Mouse (Mus musculus) CH12.LX (cell line): ENCODE results near the gene Slfn2. TPM values are rescaled to one million over a fixed set of nuclear protein-coding genes. Genes with fewer than 3 reads are reported as not detected.

Experiments used
- CTCF ChIP-seq, 2 experiments: IDR thresholded peaks in 1 of 2; conservative IDR thresholded peaks in 1 of 2; 2 replicates each; pipeline ENCODE4 v1.5.1; 2011 to 2012; ENCODE audit warnings: low read depth in 2 of 2, low read length in 2 of 2, improper control_type of control experiment in 1 of 2, inconsistent platforms in 1 of 2, mild to moderate bottlenecking in 1 of 2, moderate library complexity in 1 of 2
- MEF2A ChIP-seq: IDR thresholded peaks from 2 replicates; pipeline ENCODE4 v1.6.1; 2014; ENCODE audit warnings: low read depth, mild to moderate bottlenecking, inconsistent platforms, low read length, improper control_type of control experiment, borderline replicate concordance
- MXI1 ChIP-seq: IDR thresholded peaks from 2 replicates; pipeline ENCODE4 v1.6.1; 2011; ENCODE audit warnings: mild to moderate bottlenecking, low read depth, low read length, improper control_type of control experiment
- NELFE ChIP-seq: IDR thresholded peaks from 2 replicates; pipeline ENCODE4 v1.6.1; 2011; ENCODE audit warnings: low read depth, low read length, improper control_type of control experiment
- PAX5 ChIP-seq: IDR thresholded peaks from 2 replicates; pipeline ENCODE4 v1.6.1; 2012; ENCODE audit warnings: low read length, inconsistent platforms, mixed read lengths
- TCF12 ChIP-seq: IDR thresholded peaks from 2 replicates; pipeline ENCODE4 v1.6.1; 2014; ENCODE audit warnings: low read depth, mild to moderate bottlenecking, inconsistent platforms, low read length, improper control_type of control experiment
- USF1 ChIP-seq: IDR thresholded peaks from 2 replicates; pipeline ENCODE4 v1.6.1; 2014; ENCODE audit warnings: low read depth, mild to moderate bottlenecking, inconsistent platforms, low read length, improper control_type of control experiment
- USF2 ChIP-seq: conservative IDR thresholded peaks from 2 replicates; pipeline ENCODE4 v1.6.1; 2011; ENCODE audit warnings: low read depth, low read length, improper control_type of control experiment
- ZKSCAN1 ChIP-seq: IDR thresholded peaks from 2 replicates; pipeline ENCODE4 v1.6.1; 2012; ENCODE audit warnings: low read depth, inconsistent platforms, low read length, improper control_type of control experiment, borderline replicate concordance
- ZNF384 ChIP-seq: IDR thresholded peaks from 2 replicates; pipeline ENCODE4 v1.6.1; 2012; ENCODE audit warnings: low read depth, low read length, improper control_type of control experiment, inconsistent platforms
- polyA plus RNA-seq: library from polyadenylated mRNA; unstranded; fragments of >175 nt; gene quantifications from 2 replicates; pipeline ENCODE4 v1.2.1, GENCODE M21; 2012; ENCODE audit warnings: low read depth; ENCODE audit not compliant: insufficient read length
- total RNA-seq, 2 experiments: library from RNA; depleted of rRNA; stranded (reverse); fragments of 300-350 nt in 1 of 2; fragments of >200 nt in 1 of 2; gene quantifications; 2 replicates each; pipeline ENCODE4 v1.2.3; 2012 to 2014

The Slfn2 gene
- total and polyA plus RNA-seq, 3 experiments, result 112 to 241 (median 209) TPM

GRCm38 (mm10) chr11:83118056-83118455 is 53.1 kb downstream of the Slfn2 start (continued):
- TF ChIP-seq NELFE (no peak), USF2 (no peak), MXI1 (peak; percentile 36; the same call in 1 of the 2 replicates), USF1 (no peak), ZNF384 (no peak), CTCF (conservative IDR thresholded peaks at IDR 0.05 in 1 of 2, IDR thresholded peaks at IDR 0.05 in 1 of 2; ENCODE audit: low read depth in 2 of 2, low read length in 2 of 2) (no peak), TCF12 (0 out of 2 replicates have a peak, but pooled peaks have one; percentile 35), MEF2A (no peak), PAX5 (no peak), ZKSCAN1 (no peak)

Other genes with a start within 250 kb of the Slfn2 start
- 14.8 and 16.5 TPM in 2 replicates for gene Rffl, start 193.9 kb upstream of the Slfn2 start, total RNA-seq (2012; rRNA removed)
- gene Rffl, start 193.9 kb upstream of the Slfn2 start, total RNA-seq (2014; rRNA removed), result 1.2 and 1.5 TPM in 2 replicates
- 3.0 TPM in 2 replicates for gene Rffl, start 193.9 kb upstream of the Slfn2 start, polyA plus RNA-seq
- gene Rad51d, start 174.5 kb upstream of the Slfn2 start, total RNA-seq (2012; rRNA removed), result 27.2 and 35.5 TPM in 2 replicates
- 15.0 and 15.7 TPM in 2 replicates for gene Rad51d, start 174.5 kb upstream of the Slfn2 start, total RNA-seq (2014; rRNA removed)
- gene Rad51d, start 174.5 kb upstream of the Slfn2 start, polyA plus RNA-seq, result 27.6 and 33.3 TPM in 2 replicates
- gene Fndc8, start 173.0 kb upstream of the Slfn2 start, total RNA-seq (2012; rRNA removed), result 0.08 TPM in 1 of 2 replicates, not detected in the other
- not detected in 2 replicates for gene Fndc8, start 173.0 kb upstream of the Slfn2 start, total RNA-seq (2014; rRNA removed)
- 0.22 and 0.36 TPM in 2 replicates for gene Fndc8, start 173.0 kb upstream of the Slfn2 start, polyA plus RNA-seq
- gene Nle1, start 156.7 kb upstream of the Slfn2 start, total RNA-seq (2012; rRNA removed), result 69.1 and 80.0 TPM in 2 replicates
- 54.4 and 54.9 TPM in 2 replicates for gene Nle1, start 156.7 kb upstream of the Slfn2 start, total RNA-seq (2014; rRNA removed)
- gene Nle1, start 156.7 kb upstream of the Slfn2 start, polyA plus RNA-seq, result 107 and 135 TPM in 2 replicates
- 0.08 TPM in 1 of 2 replicates, not detected in the other for gene Unc45b, start 154.6 kb upstream of the Slfn2 start, total RNA-seq (2012; rRNA removed)
- gene Unc45b, start 154.6 kb upstream of the Slfn2 start, total RNA-seq (2014; rRNA removed), result 0.08 TPM in 1 of 2 replicates, not detected in the other
- gene Unc45b, start 154.6 kb upstream of the Slfn2 start, polyA plus RNA-seq, result 0.19 and 0.26 TPM in 2 replicates
- gene Slfn5, start 113.8 kb upstream of the Slfn2 start, total RNA-seq (2012; rRNA removed), result 0.17 and 0.67 TPM in 2 replicates
- gene Slfn5, start 113.8 kb upstream of the Slfn2 start, total RNA-seq (2014; rRNA removed), result 0.04 and 0.07 TPM in 2 replicates
- 0.07 and 0.11 TPM in 2 replicates for gene Slfn5, start 113.8 kb upstream of the Slfn2 start, polyA plus RNA-seq
- gene Slfn9, start 73.3 kb upstream of the Slfn2 start, total RNA-seq (2012; rRNA removed), result 6.7 and 8.5 TPM in 2 replicates
- 6.3 and 6.4 TPM in 2 replicates for gene Slfn9, start 73.3 kb upstream of the Slfn2 start, total RNA-seq (2014; rRNA removed)
- gene Slfn9, start 73.3 kb upstream of the Slfn2 start, polyA plus RNA-seq, result 11.5 and 12.4 TPM in 2 replicates
- gene Slfn8, start 44.3 kb upstream of the Slfn2 start, total RNA-seq (2012; rRNA removed), result 6.3 and 7.7 TPM in 2 replicates
- 3.3 and 3.4 TPM in 2 replicates for gene Slfn8, start 44.3 kb upstream of the Slfn2 start, total RNA-seq (2014; rRNA removed)
- 3.5 and 4.1 TPM in 2 replicates for gene Slfn8, start 44.3 kb upstream of the Slfn2 start, polyA plus RNA-seq
- not detected in 2 replicates for gene Slfn1, start 51.7 kb downstream of the Slfn2 start, total RNA-seq (2012; rRNA removed)
- gene Slfn1, start 51.7 kb downstream of the Slfn2 start, total RNA-seq (2014; rRNA removed), result not detected in 2 replicates
- gene Slfn1, start 51.7 kb downstream of the Slfn2 start, polyA plus RNA-seq, result not detected in 2 replicates
- gene Slfn4, start 110.1 kb downstream of the Slfn2 start, total RNA-seq (2012; rRNA removed), result 0.04 TPM in 1 of 2 replicates, not detected in the other
- not detected in 2 replicates for gene Slfn4, start 110.1 kb downstream of the Slfn2 start, total RNA-seq (2014; rRNA removed)
- 0.07 TPM in 1 of 2 replicates, not detected in the other for gene Slfn4, start 110.1 kb downstream of the Slfn2 start, polyA plus RNA-seq
- gene Slfn3, start 126.2 kb downstream of the Slfn2 start, total RNA-seq (2012; rRNA removed), result 10.6 and 11.2 TPM in 2 replicates
- 19.5 and 21.4 TPM in 2 replicates for gene Slfn3, start 126.2 kb downstream of the Slfn2 start, total RNA-seq (2014; rRNA removed)
- gene Slfn3, start 126.2 kb downstream of the Slfn2 start, polyA plus RNA-seq, result 30.4 and 33.1 TPM in 2 replicates
- gene Slfn14, start 221.6 kb downstream of the Slfn2 start, total RNA-seq (2012; rRNA removed), result not detected in 2 replicates
- not detected in 2 replicates for gene Slfn14, start 221.6 kb downstream of the Slfn2 start, total RNA-seq (2014; rRNA removed)
- gene Slfn14, start 221.6 kb downstream of the Slfn2 start, polyA plus RNA-seq, result not detected in 2 replicates
- 59.1 and 60.1 TPM in 2 replicates for gene Ap2b1, start 233.9 kb downstream of the Slfn2 start, total RNA-seq (2012; rRNA removed)
- 57.6 and 58.3 TPM in 2 replicates for gene Ap2b1, start 233.9 kb downstream of the Slfn2 start, total RNA-seq (2014; rRNA removed)
- gene Ap2b1, start 233.9 kb downstream of the Slfn2 start, polyA plus RNA-seq, result 75.7 and 78.8 TPM in 2 replicates
- 9.5 and 11.4 TPM in 2 replicates for gene Pex12, start 237.5 kb downstream of the Slfn2 start, total RNA-seq (2012; rRNA removed)
- gene Pex12, start 237.5 kb downstream of the Slfn2 start, total RNA-seq (2014; rRNA removed), result 6.3 and 8.2 TPM in 2 replicates
- 30.6 and 30.7 TPM in 2 replicates for gene Pex12, start 237.5 kb downstream of the Slfn2 start, polyA plus RNA-seq